Mouse (Mus musculus) G1E (cell line): Measurements from ENCODE around the gene Tspan9.

Experiments
- CTCF ChIP-seq: IDR thresholded peaks from 2 replicates; pipeline ENCODE4 v1.5.1; 2012; ENCODE audit warnings: low read depth, low read length, inconsistent platforms, mixed read lengths
- GATA1 ChIP-seq: IDR thresholded peaks from 2 replicates; pipeline ENCODE4 v1.6.1; 2012; ENCODE audit warnings: borderline replicate concordance, low read length, inconsistent platforms, mixed read lengths
- GATA2 ChIP-seq: IDR thresholded peaks from 2 replicates; pipeline ENCODE4 v1.6.1; 2012; ENCODE audit warnings: low read depth, low read length, inconsistent platforms, borderline replicate concordance
- POLR2AphosphoS5 ChIP-seq: IDR thresholded peaks from 2 replicates; pipeline ENCODE4 v1.6.1; 2012; ENCODE audit warnings: low read depth, low read length, inconsistent platforms; ENCODE audit not compliant: insufficient replicate concordance
- TAL1 ChIP-seq: conservative IDR thresholded peaks from 2 replicates; pipeline ENCODE4 v1.6.1; 2012; ENCODE audit warnings: low read depth, low read length, inconsistent platforms, mixed read lengths

GRCm38 (mm10) chr6:128079576-128080224 lies 63.7 kb downstream of the Tspan9 start:
- TF ChIP-seq CTCF (no peak), GATA1 (no peak), TAL1 (no peak), POLR2AphosphoS5 (no peak), GATA2 (no peak)
